Mouse (Mus musculus) small intestine, adult 2 months (tissue): ENCODE data around the gene Plekhs1.
"Not testable (repeated sequence)": the region's sequence is repeated elsewhere in the genome, so short reads cannot be mapped to it uniquely, and the experiment has no call there.

ENCODE experiments used
- CTCF ChIP-seq: fragments of 200-500 bp; IDR thresholded peaks from 2 replicates; pipeline ENCODE4 v1.5.1; 2012; ENCODE audit warnings: low read depth, mild to moderate bottlenecking, control low read depth, inconsistent platforms, low read length, moderate library complexity, mixed read lengths; ENCODE audit not compliant: insufficient replicate concordance, insufficient read length; ENCODE audit errors: extremely low read depth
- POLR2A ChIP-seq: fragments of 200-500 bp; IDR thresholded peaks from 2 replicates; pipeline ENCODE4 v1.6.1; 2012; ENCODE audit warnings: low read depth, mild to moderate bottlenecking, control low read depth, inconsistent platforms, low read length, moderate library complexity

DNA sequence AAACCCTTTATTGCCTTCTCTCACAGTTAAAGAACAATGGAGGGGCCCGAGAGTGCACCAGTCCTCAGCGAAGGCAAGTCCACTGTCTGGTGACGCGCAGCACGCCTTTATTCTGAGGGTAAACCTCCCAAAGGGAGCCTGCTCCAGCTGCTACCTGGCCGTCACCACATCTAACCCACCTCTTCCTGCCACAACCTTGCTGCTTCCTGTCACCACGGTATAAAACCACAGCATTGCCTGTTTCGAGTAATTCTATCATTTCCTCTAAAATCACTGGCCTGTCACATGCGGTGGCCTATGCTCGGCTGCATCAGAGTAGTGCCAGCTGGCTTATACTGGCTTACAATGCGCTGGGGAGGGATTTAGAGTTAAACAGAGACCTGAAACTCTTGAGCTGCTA, 69.1 kb downstream of the Plekhs1 start:
- TF ChIP-seq CTCF, POLR2A: not testable (repeated sequence)
